Mouse (Mus musculus): ENCODE measurements around the gene Trank1.

Trank1 gene

GRCm38 (mm10) chr9:111311031-111311842 lies at the start of gene Trank1:
TSS of gene Trank1 (plus strand) at chr9:111311739.
- DNase-seq: peak; percentile 32

- DNase-seq: no peak
Measured at GRCm38 (mm10) chr9:111267998-111268397, 43.5 kb upstream of the Trank1 start.

GRCm38 (mm10) chr9:111270606-111271005 lies 40.9 kb upstream of the Trank1 start:
- DNase-seq: no peak

GRCm38 (mm10) chr9:111271056-111271433 lies 40.5 kb upstream of the Trank1 start:
- no peak for DNase-seq

GRCm38 (mm10) chr9:111271434-111272160 lies 39.9 kb upstream of the Trank1 start, which contains the start of the genes Mlh1 and Epm2aip1:
TSS of gene Mlh1 (minus strand) at chr9:111271791.
TSS of gene Epm2aip1 (plus strand) at chr9:111271929.
- peak; percentile 99 for DNase-seq

GRCm38 (mm10) chr9:111272356-111272755 lies 39.2 kb upstream of the Trank1 start:
- no peak for DNase-seq

GRCm38 (mm10) chr9:111272996-111273785 lies 38.3 kb upstream of the Trank1 start:
- no peak for DNase-seq

GRCm38 (mm10) chr9:111273958-111274357 lies 37.6 kb upstream of the Trank1 start:
- DNase-seq: no peak

GRCm38 (mm10) chr9:111275156-111275555 lies 36.4 kb upstream of the Trank1 start:
- DNase-seq: peak; percentile 10

- no peak for DNase-seq
Measured at GRCm38 (mm10) chr9:111285061-111285460, 26.5 kb upstream of the Trank1 start.

- no peak for DNase-seq
Measured at GRCm38 (mm10) chr9:111285676-111286075, 25.9 kb upstream of the Trank1 start.

GRCm38 (mm10) chr9:111286468-111286867 lies 25.1 kb upstream of the Trank1 start:
- no peak for DNase-seq

GRCm38 (mm10) chr9:111287956-111288355 lies 23.6 kb upstream of the Trank1 start:
- no peak for DNase-seq

- no peak for DNase-seq
Measured at GRCm38 (mm10) chr9:111289294-111289831, 22.2 kb upstream of the Trank1 start.

- peak; percentile 81 for DNase-seq
Measured at GRCm38 (mm10) chr9:111289832-111290339, 21.7 kb upstream of the Trank1 start.

GRCm38 (mm10) chr9:111290539-111291100 lies 20.9 kb upstream of the Trank1 start:
- no peak for DNase-seq

- DNase-seq: no peak
Measured at GRCm38 (mm10) chr9:111293234-111293633, 18.3 kb upstream of the Trank1 start.

- DNase-seq: no peak
Measured at GRCm38 (mm10) chr9:111294911-111295310, 16.6 kb upstream of the Trank1 start.

- DNase-seq: no peak
Measured at GRCm38 (mm10) chr9:111295323-111295722, 16.2 kb upstream of the Trank1 start.

- no peak for DNase-seq
Measured at GRCm38 (mm10) chr9:111296433-111296832, 15.1 kb upstream of the Trank1 start.

- no peak for DNase-seq
Measured at GRCm38 (mm10) chr9:111298606-111299005, 12.9 kb upstream of the Trank1 start.

GRCm38 (mm10) chr9:111302196-111302831 lies 9.2 kb upstream of the Trank1 start:
- DNase-seq: no peak
